Mouse (Mus musculus): Measurements from ENCODE around the gene Bcl2l12.

Bcl2l12 gene

DNA sequence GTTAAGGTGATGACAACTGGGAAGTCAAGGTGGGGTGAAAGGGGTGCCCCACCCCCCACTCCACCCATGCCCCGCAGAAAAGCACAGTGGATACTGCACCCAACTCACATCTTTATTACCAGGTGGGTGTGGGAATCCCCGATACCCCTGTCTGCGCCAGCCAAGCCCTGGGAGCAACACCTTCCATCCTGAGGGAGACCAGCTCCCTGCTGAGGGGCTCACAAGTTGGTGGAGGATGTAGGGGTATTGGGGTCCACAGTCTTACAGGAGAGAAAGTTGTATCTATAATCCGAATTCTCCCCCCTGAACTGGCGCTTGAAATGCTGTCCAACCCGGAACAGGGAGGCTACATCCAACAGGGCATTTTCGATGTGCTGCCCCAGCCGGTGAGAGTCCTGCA lies 39.2 kb downstream of the Bcl2l12 start:
- DNase-seq (ENCODE audit: low read depth, low spot score), result no peak

DNA sequence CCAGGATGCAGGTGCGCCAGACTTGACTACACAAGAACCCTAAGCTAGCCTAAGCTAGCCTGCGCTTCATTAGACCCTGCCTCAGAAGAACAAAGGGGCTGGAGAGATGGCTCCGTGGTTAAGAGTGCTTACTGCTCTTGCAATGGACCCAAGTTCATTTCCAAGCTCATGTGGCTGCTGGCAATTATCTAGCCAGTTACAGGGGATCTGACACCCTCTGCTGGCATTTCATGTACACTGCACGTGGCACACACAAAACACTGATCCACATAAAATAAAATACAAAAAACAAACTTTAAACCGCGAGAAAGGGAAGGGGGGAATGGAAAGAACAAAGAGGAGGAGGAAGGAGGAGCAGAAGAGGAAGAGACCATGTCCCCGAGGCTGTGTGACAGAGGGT lies 40.3 kb downstream of the Bcl2l12 start:
- no peak for DNase-seq (ENCODE audit: low read depth, low spot score)

DNA sequence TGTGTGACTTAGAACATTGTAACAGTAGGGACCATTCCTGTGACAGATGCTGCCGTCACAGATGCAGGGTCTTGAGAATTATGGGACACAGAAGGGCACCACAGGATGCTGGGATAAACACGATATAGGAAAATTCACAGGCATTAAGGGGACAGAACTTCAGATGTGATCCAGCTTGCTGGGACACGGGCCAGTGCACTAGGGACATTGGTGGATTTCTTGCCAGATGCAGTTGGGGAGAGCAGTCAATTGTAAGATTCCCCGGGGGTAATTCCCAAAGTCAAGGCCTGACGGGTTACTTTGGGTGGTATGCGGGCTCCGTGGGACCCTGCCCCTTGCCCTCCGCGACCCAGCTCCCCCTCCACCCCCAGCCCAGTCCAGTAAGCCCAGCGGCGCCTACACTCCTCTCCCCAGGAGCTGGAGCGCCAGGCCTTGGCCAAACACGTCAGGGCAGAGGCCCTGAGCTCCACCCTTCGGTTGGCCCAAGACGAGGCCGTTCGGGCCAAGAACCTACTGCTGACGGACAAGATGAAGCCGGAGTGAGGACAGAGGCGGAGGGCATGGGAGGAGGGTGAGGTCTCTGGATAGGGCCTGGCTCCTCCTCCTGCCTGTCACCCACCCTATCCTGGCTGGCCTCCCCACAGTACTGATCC lies 41.2 kb downstream of the Bcl2l12 start:
- no peak for DNase-seq (ENCODE audit: low read depth, low spot score)

DNA sequence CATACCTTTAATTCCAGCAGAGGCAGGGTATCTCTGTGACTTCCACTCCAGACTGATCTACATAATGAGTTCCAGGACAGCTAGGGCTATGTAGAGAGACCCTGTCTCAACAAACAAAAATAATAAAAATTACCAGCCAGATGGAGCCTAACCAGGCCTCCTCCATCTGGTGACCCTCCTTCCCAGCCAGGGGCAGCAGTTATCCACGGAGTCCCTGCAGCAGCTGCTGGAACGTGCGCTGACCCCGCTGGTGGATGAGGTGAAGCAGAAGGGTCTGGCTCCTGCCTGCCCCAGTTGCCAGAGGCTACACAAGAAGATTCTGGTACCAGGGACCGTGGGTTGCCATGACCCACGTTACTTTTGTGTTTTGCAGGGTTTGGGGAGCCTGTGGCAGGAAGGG lies 42.2 kb downstream of the Bcl2l12 start:
- DNase-seq (ENCODE audit: low read depth, low spot score), result no peak

DNA sequence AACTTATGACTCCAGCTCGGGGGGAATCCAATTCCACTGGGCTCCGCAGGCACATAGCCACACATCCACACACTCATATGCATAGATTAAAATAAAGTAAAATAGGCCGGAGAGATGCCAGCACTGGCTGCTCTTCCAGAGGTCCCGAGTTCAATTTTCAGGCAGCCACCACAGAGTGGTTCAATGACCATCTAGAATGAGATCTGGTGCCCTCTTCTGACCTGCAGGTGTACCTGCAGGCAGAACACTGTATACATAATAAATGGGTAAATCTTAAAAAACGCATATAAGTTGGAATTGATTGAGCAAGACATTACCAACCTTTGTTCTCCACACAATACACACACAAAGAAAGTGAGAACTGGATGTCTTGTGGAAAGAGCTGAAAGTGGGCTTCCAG lies 42.9 kb downstream of the Bcl2l12 start:
- DNase-seq (ENCODE audit: low read depth, low spot score), result no peak

DNA sequence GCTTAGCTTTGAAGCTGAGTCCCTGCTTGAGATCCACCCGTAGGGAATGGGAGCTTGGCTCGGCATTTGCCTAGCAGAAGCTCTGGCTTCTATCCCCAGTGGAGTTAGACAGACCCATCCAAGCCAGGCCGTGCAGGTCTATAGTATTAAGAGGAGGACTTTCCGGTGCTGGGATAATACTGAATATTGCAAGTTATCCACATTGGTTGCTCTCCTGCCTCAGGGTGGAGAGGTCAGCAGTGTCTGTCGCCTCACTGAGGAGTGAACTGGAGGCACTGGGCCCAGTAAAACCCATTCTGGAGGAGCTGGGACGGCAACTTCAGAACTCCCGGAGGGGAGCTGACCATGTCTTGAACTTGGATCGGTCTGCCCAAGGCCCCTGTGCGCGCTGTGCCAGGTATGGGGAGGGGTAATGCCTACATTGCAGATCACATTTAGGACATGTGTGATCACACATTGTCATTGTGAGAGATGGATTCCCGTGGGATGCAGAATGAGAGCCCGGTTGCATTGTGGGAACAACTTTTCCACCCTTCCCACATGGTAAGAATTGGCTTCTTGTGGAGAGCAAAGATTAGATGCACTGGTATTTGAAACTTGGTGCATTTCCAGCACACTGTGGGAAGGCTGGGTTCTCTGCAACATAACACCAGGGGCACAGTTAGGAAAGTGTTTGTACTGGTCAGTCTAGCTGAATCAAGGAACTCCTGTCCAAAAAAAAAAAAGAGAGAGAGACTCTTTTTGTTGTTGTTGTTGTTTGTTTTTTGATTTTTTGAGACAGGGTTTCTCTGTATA lies 44.2 kb downstream of the Bcl2l12 start:
- no peak for DNase-seq (ENCODE audit: low read depth, low spot score)

DNA sequence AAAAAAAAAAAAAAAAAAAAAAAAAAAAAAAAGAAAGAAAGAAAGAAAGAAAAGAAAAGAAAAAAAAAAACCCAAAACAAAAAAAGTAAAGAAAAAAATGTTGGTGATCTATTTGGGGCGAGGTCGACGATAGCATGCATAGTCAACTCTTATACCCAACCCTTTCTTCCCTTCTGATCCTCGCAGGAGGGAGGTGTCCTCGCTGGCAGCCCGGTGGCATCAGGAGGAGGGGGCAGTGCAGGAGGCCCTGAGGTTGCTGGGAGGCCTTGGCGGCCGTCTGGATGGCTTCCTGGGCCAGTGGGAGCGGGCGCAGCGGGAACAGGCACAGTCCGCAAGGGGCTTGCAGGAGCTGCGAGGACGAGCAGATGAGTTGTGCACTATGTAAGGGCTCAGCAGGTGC lies 45.0 kb downstream of the Bcl2l12 start:
- no peak for DNase-seq (ENCODE audit: low read depth, low spot score)

DNA sequence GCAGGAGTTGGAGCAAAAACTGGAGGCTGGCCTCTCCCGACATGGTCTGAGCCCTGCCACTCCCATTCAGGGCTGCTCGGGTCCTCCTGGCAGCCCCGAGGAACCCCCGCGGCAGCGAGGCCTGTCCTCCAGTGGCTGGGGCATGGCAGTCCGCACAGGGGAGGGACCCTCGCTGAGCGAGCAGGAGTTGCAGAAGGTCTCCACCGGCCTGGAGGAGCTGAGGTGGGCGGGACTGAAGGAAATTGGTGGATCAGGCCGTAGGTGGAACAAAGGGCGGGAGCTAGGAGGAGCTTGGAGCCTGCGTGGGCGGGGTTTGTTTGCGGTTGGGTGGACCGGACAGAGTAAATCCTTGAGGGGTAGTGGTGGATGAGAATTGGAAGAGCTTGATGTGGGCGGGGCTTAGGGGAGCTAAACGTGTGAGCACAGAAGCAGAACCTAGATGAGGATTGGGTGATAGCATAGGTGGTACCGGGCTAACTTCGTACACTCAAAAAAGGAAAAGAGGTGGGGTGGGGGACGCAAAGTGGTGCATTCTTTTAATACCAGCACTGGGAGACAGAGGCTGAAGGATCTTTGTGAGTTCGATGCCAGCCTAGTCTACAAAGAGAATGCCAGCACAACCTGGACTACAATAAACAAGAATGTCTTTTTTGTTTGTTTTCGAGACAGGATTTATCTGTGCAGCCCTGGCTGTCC lies 45.8 kb downstream of the Bcl2l12 start:
- no peak for DNase-seq (ENCODE audit: low read depth, low spot score)

DNA sequence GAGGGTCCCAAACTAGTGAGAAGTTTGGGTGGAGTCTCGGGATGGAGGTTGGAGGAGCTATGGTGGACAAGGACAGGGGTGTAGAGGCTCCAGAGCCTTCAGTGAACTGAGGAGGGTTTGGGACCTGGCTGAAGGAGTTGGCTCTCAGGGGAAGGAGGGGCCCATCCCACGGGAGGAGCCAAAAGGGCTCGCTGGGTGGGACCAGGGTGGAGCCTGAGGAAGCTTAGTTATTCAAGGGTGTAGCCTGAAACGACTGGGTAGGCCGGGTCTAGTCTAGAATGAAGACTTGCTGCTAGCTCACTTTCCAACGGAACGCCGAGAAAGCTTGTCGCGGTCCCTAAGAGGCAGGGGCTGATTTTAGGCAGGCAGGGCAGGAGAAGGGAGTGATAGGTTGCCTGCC lies 46.6 kb downstream of the Bcl2l12 start:
- DNase-seq (ENCODE audit: low read depth, low spot score), result no peak

DNA sequence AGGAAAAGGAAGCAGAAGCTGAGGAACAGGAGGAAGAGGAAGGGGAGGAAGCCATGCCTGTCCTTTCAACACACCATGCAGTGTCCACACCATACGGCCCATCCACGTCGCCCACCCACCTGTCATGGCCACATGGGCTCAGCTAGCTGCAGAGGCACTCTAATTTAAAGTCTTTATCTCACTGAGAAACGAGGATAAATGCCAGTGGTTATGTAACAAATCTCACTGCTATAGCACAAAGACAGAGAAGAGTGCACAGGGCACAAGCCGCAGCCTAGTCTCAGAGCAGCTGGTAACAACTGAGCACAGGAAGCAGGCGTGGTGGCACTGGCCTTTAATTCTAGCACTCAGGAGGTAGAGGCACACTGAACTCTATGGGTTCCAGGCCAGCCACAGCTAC lies 48.6 kb downstream of the Bcl2l12 start:
- no peak for DNase-seq (ENCODE audit: low read depth, low spot score)

DNA sequence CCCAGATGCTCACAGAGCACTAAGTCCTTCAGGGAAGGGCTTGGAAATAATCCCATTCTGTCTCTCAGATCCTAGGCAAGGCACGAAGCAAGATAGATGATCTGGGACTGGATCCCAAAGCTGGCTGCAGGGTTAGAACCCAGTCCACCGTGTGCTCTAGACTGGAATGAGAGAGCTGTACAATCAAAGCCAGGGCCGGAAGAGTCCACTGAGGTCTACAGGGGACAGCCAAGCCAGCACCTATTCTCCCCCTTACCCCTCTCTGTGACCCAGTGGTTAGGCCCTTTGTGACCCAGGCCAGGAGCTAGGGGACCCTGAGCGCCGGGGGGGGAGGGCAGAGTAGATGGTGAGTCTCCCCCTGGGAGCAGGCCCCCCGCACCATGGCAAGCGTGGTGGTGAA lies 55.6 kb downstream of the Bcl2l12 start, which contains the start of gene Tsks:
Tsks (plus strand) TSS at position 301 of the 400 bp plus-strand sequence.
- DNase-seq (ENCODE audit: low read depth, low spot score), result no peak

Measured in retina, adult 2 months (tissue).